Comparison of ENCODE assay signal across 22 mouse cellular contexts in genomic region chr9:104256085-104256484, GRCm38 (mm10). TPM values are rescaled to one million over a fixed set of nuclear protein-coding genes. Genes with fewer than 3 reads are reported as not detected.
DNase-seq lines count a peak whose midpoint lies in the region; ATAC-seq and TF ChIP-seq lines count a peak whose summit lies in the region.
"Had no signal": no experiment of that assay in that cellular context is flagged by ENCODE, and none has a peak within 500 bp of the region (broad histone marks: within the 10 kb centered on the region; RNA-seq: fewer than 3 reads in every experiment).

No protein-coding gene starts in this region.

- no peak overlapping the region for H3K4me3 ChIP-seq in layer of hippocampus, adult 2 months
- no peak overlapping the region for H3K4me3 ChIP-seq in liver, adult 2 months (ENCODE audit: insufficient read depth, low read depth, low read length)
- no peak overlapping the region for H3K4me3 ChIP-seq in liver, embryonic 11.5 days (ENCODE audit: low read depth, low read length)
- H3K4me3 ChIP-seq: embryonic facial prominence, embryonic 13.5 days; embryonic facial prominence, embryonic 15.5 days; erythroblast, embryonic 14.5 days; forebrain, embryonic 10.5 days; forebrain, embryonic 12.5 days had no signal

- TF ChIP-seq CTCF in layer of hippocampus, adult 2 months (conservative IDR thresholded peaks at IDR 0.05), result no peak
- TF ChIP-seq CTCF in liver, adult 2 months (IDR thresholded peaks at IDR 0.05; ENCODE audit: low read depth, low read length), result no peak

- DNase-seq in layer of hippocampus, adult 2 months (ENCODE audit: low spot score in 2 of 2), result no peak
- DNase-seq in layer of hippocampus, postnatal 36 days, result no peak
- DNase-seq in liver, adult 2 months (ENCODE audit: extremely low read depth, low read depth, low spot score), result peak; percentile 69
- DNase-seq in liver, embryonic 11.5 days (ENCODE audit: low spot score), result no peak
- no peak for DNase-seq in urinary bladder, postnatal 36 days (ENCODE audit: low spot score in 2 of 2)
- DNase-seq: adrenal gland, adult 2 months; adrenal gland, postnatal 10 days; adrenal gland, postnatal 25 days; cerebellum, adult 11 months; cerebellum, adult 18-20 months; cerebellum, adult 8-10 months; cerebellum, adult 9-11 months; cerebellum, postnatal 14 days; cerebellum, postnatal 36 days; embryo, embryonic 11 days had no signal

- H3K4me1 ChIP-seq in liver, adult 2 months (ENCODE audit: control insufficient read depth, insufficient read depth, low read length), result peaks cover 15% of the 10 kb centered on the region
- peaks cover 8% of the 10 kb centered on the region for H3K4me1 ChIP-seq in liver, embryonic 11.5 days (replicated peaks; ENCODE audit: control insufficient read depth, insufficient read depth, low read length)

- no peaks in the 10 kb centered on the region for H3K9me3 ChIP-seq in liver, embryonic 11.5 days (ENCODE audit: control insufficient read depth, low read length)
- H3K9me3 ChIP-seq: embryonic facial prominence, embryonic 13.5 days; embryonic facial prominence, embryonic 15.5 days; forebrain, embryonic 10.5 days; forebrain, embryonic 12.5 days had no signal

- peaks cover 56% of the 10 kb centered on the region for H3K79me2 ChIP-seq in liver, adult 2 months (ENCODE audit: control insufficient read depth, insufficient read depth, low read length)

- no peak for ATAC-seq in liver, embryonic 11.5 days (replicated peaks; ENCODE audit: low FRiP score)
- ATAC-seq in granulocyte monocyte progenitor cell, adult 5-6 weeks (replicated peaks; ENCODE audit: poor library complexity, severe bottlenecking), result peak; percentile 53
- ATAC-seq: forebrain, embryonic 14.5 days had no signal

- WGBS in liver, adult 2 months, result 19% methylated on average over 2 of the region's 2 CpGs
- 80% methylated on average over 2 of the region's 2 CpGs for WGBS in liver, embryonic 11.5 days

- no peaks in the 10 kb centered on the region for H3K27me3 ChIP-seq in liver, adult 2 months (ENCODE audit: control insufficient read depth, insufficient read depth, low read length)
- no peaks in the 10 kb centered on the region for H3K27me3 ChIP-seq in liver, embryonic 11.5 days (replicated peaks; ENCODE audit: control insufficient read depth, insufficient read depth, low read length)
- H3K27me3 ChIP-seq: embryonic facial prominence, embryonic 13.5 days; embryonic facial prominence, embryonic 15.5 days; forebrain, embryonic 12.5 days had no signal

- no peak for TF ChIP-seq POLR2A in liver, adult 2 months (IDR thresholded peaks at IDR 0.05; ENCODE audit: extremely low read depth, insufficient read depth, low read length)

- H3K27ac ChIP-seq in layer of hippocampus, adult 2 months, result peak overlapping the region; percentile 11; the same call in 1 of the 2 replicates
- no peak overlapping the region for H3K27ac ChIP-seq in liver, adult 2 months (replicated peaks; ENCODE audit: insufficient read depth, low read depth, low read length)
- H3K27ac ChIP-seq in liver, embryonic 11.5 days (ENCODE audit: low read depth, low read length), result no peak overlapping the region
- H3K27ac ChIP-seq: embryonic facial prominence, embryonic 13.5 days; embryonic facial prominence, embryonic 15.5 days; forebrain, embryonic 10.5 days; forebrain, embryonic 12.5 days had no signal

- H3K9ac ChIP-seq in liver, adult 2 months (ENCODE audit: low read depth, low read length), result no peak overlapping the region
- no peak overlapping the region for H3K9ac ChIP-seq in liver, embryonic 11.5 days (ENCODE audit: low read depth, low read length)
- H3K9ac ChIP-seq: embryonic facial prominence, embryonic 13.5 days; embryonic facial prominence, embryonic 15.5 days; forebrain, embryonic 12.5 days had no signal

- no peaks in the 10 kb centered on the region for H3K36me3 ChIP-seq in liver, adult 2 months (ENCODE audit: control insufficient read depth, insufficient read depth, low read length)
- H3K36me3 ChIP-seq in liver, embryonic 11.5 days (ENCODE audit: control insufficient read depth, insufficient read depth, low read length), result no peaks in the 10 kb centered on the region
- H3K36me3 ChIP-seq: embryonic facial prominence, embryonic 13.5 days; embryonic facial prominence, embryonic 15.5 days; forebrain, embryonic 10.5 days; forebrain, embryonic 12.5 days had no signal

- no peak overlapping the region for H3K4me2 ChIP-seq in liver, embryonic 11.5 days
- H3K4me2 ChIP-seq: embryonic facial prominence, embryonic 13.5 days; embryonic facial prominence, embryonic 15.5 days; forebrain, embryonic 12.5 days had no signal

RNA-seq across cellular contexts. Expression of gene Dnajc13, which starts 6.6 kb away (rescaled TPM):
- 10 to 100 TPM; 58.0 to 61.0 TPM for total RNA-seq in layer of hippocampus, adult 2 months (2021)
- 10 to 100 TPM; 61.7 to 70.3 TPM for total RNA-seq in layer of hippocampus, postnatal 36 days (2021)
- total RNA-seq in liver, adult 2 months (2014; rRNA removed), result 25.8 and 27.3 TPM in 2 replicates
- polyA plus RNA-seq in liver, adult 2 months (2012; rRNA removed), result 15.1 and 18.6 TPM in 2 replicates
- 20.6 and 22.6 TPM in 2 replicates for polyA plus RNA-seq in liver, embryonic 11.5 days (2014; fragmentation: Nextera tagmentation; extraction: Ambion mirVana)
- 62.3 and 102 TPM in 2 replicates for total RNA-seq in granulocyte monocyte progenitor cell, adult 5-6 weeks (2014; fragmentation: Nextera tagmentation)
- 48.9 and 53.9 TPM in 2 replicates for total RNA-seq in granulocyte monocyte progenitor cell, adult 5-6 weeks (2017)
